Mouse (Mus musculus) forebrain, embryonic 15.5 days (tissue): ENCODE measurements around the gene Hist1h3a. TPM values are rescaled to one million over a fixed set of nuclear protein-coding genes. Genes with fewer than 3 reads are reported as not detected.

ENCODE experiments used
- ATAC-seq: fragments of 200-750 bp; cut with Nextera tagmentation; replicated peaks from 2 replicates; pipeline ENCODE4 v1.8.0; 2017; ENCODE audit warnings: mild to moderate bottlenecking, moderate TSS enrichment, moderate library complexity
- H3K27ac ChIP-seq: fragments of 300-500 bp; sonication (generic); replicated peaks from 2 replicates; pipeline ENCODE4 v1.5.1; 2015; ENCODE audit warnings: mild to moderate bottlenecking, inconsistent platforms
- H3K27me3 ChIP-seq: fragments of 300-500 bp; sonication (generic); 2 replicates; pipeline ENCODE4 v1.6.1; 2015; ENCODE audit warnings: inconsistent platforms
- H3K36me3 ChIP-seq: fragments of 300-500 bp; sonication (generic); 2 replicates; pipeline ENCODE4 v1.6.1; 2015; ENCODE audit warnings: mild to moderate bottlenecking, inconsistent platforms
- H3K4me1 ChIP-seq: fragments of 300-500 bp; sonication (generic); 2 replicates; pipeline ENCODE4 v1.6.1; 2015; ENCODE audit warnings: inconsistent platforms
- H3K4me2 ChIP-seq: fragments of 300-500 bp; sonication (generic); replicated peaks from 2 replicates; pipeline ENCODE4 v1.6.1; 2015; ENCODE audit warnings: mild to moderate bottlenecking, inconsistent platforms
- H3K4me3 ChIP-seq: fragments of 300-500 bp; sonication (generic); 2 replicates; pipeline ENCODE4 v1.5.1; 2015; ENCODE audit warnings: mild to moderate bottlenecking, inconsistent platforms
- H3K9ac ChIP-seq: fragments of 300-500 bp; sonication (generic); replicated peaks from 2 replicates; pipeline ENCODE4 v1.6.1; 2015; ENCODE audit warnings: mild to moderate bottlenecking, inconsistent platforms
- H3K9me3 ChIP-seq: fragments of 300-500 bp; sonication (generic); 2 replicates; pipeline ENCODE4 v1.6.1; 2016; ENCODE audit warnings: inconsistent platforms
- WGBS: fragments of 180-500 bp; shearing (Covaris S2); methylation state at CpG from one replicate; pipeline ENCODE4 v1.1.7; 2015; ENCODE audit warnings: mixed read lengths; 5-methylcytosine and 5-hydroxymethylcytosine counted together
- polyA plus RNA-seq: library from polyadenylated mRNA; unstranded; fragments of >200 nt; fragmentation: Nextera tagmentation; extraction: Ambion mirVana; gene quantifications from 2 replicates; pipeline ENCODE4 v1.2.1, GENCODE M21; 2015

Hist1h3a gene
- polyA plus RNA-seq, 1 experiment from 2014 or later, result 2.7 TPM

GRCm38 (mm10) chr13:23765172-23765513 lies 3.0 kb upstream of the Hist1h3a start:
- no peaks in the 10 kb centered on the region for H3K27me3 ChIP-seq
- H3K9me3 ChIP-seq, result no peaks in the 10 kb centered on the region

GRCm38 (mm10) chr13:23764324-23765171 lies 2.4 kb upstream of the Hist1h3a start:
- H3K4me3 ChIP-seq, result peak overlapping the region; percentile 58
- H3K9me3 ChIP-seq, result no peaks in the 10 kb centered on the region
- H3K27ac ChIP-seq, result peak overlapping the region; percentile 92
- no peaks in the 10 kb centered on the region for H3K27me3 ChIP-seq
- H3K4me2 ChIP-seq, result peak overlapping the region; percentile 81
- peaks cover 36% of the 10 kb centered on the region for H3K4me1 ChIP-seq
- H3K9ac ChIP-seq, result peak overlapping the region; percentile 72
- 31% methylated on average over 12 of the region's 12 CpGs for WGBS
- ATAC-seq, result no peak
- no peaks in the 10 kb centered on the region for H3K36me3 ChIP-seq

More at GRCm38 (mm10) chr13:23765172-23765513, 3.0 kb upstream of the Hist1h3a start:
- H3K4me1 ChIP-seq, result peaks cover 31% of the 10 kb centered on the region
- 77% methylated on average over 1 of the region's 1 CpGs for WGBS
- H3K4me2 ChIP-seq, result no peak overlapping the region
- H3K36me3 ChIP-seq, result no peaks in the 10 kb centered on the region
- H3K9ac ChIP-seq, result no peak overlapping the region
- no peak overlapping the region for H3K27ac ChIP-seq
- no peak for ATAC-seq
- H3K4me3 ChIP-seq, result no peak overlapping the region

- ATAC-seq, result peak; percentile 72
- H3K9me3 ChIP-seq, result no peaks in the 10 kb centered on the region
- peak within 1 kb of the TSS; percentile 81 for H3K4me2 ChIP-seq
- WGBS, result 2% methylated on average over 34 of the region's 34 CpGs
- H3K4me1 ChIP-seq, result peaks cover 36% of the 10 kb centered on the region
- H3K9ac ChIP-seq, result peak within 1 kb of the TSS; percentile 72
- H3K27ac ChIP-seq, result peak within 1 kb of the TSS; percentile 92
- no peaks in the 10 kb centered on the region for H3K27me3 ChIP-seq
- H3K36me3 ChIP-seq, result no peaks in the 10 kb centered on the region
- peak within 1 kb of the TSS; percentile 58 for H3K4me3 ChIP-seq
These were observed 1.6 kb upstream of the Hist1h3a start, which contains the start of gene Hist1h1a for GRCm38 (mm10) chr13:23763586-23764323. Gene Hist1h1a, plus strand, starts transcription at chr13:23763666.

GRCm38 (mm10) chr13:23763242-23763585 lies 1.0 kb upstream of the Hist1h3a start:
- H3K9ac ChIP-seq, result peak overlapping the region; percentile 72

GRCm38 (mm10) chr13:23760972-23761864 lies 968 bp downstream of the Hist1h3a start, which contains the start of gene Hist1h4a:
Gene Hist1h4a, minus strand, starts transcription at chr13:23761230.
- H3K9me3 ChIP-seq, result no peaks in the 10 kb centered on the region
- ATAC-seq, result peak; percentile 71
- peak within 1 kb of the TSS; percentile 81 for H3K4me2 ChIP-seq
- H3K27me3 ChIP-seq, result no peaks in the 10 kb centered on the region
- H3K4me1 ChIP-seq, result peaks cover 45% of the 10 kb centered on the region
- H3K4me3 ChIP-seq, result peak within 1 kb of the TSS; percentile 58
- no peaks in the 10 kb centered on the region for H3K36me3 ChIP-seq
- peak within 1 kb of the TSS; percentile 92 for H3K27ac ChIP-seq
- peak within 1 kb of the TSS; percentile 53 for H3K9ac ChIP-seq
- under 1% methylated on average over 70 of the region's 72 CpGs for WGBS

More at GRCm38 (mm10) chr13:23763242-23763585, 1.0 kb upstream of the Hist1h3a start:
- Histone ChIP-seq H3K36me3 (no peaks in the 10 kb centered on the region), H3K27ac (peak overlapping the region; percentile 92), H3K4me1 (peaks cover 36% of the 10 kb centered on the region), H3K4me2 (peak overlapping the region; percentile 81), H3K27me3 (no peaks in the 10 kb centered on the region), H3K9me3 (no peaks in the 10 kb centered on the region), H3K4me3 (peak overlapping the region; percentile 58)
- no peak for ATAC-seq
- under 1% methylated on average over 10 of the region's 10 CpGs for WGBS

- Histone ChIP-seq H3K36me3 (no peaks in the 10 kb centered on the region), H3K4me3 (peak overlapping the region; percentile 58), H3K4me2 (peak overlapping the region; percentile 81), H3K9ac (peak overlapping the region; percentile 53), H3K27ac (peak overlapping the region; percentile 92), H3K9me3 (no peaks in the 10 kb centered on the region), H3K4me1 (peaks cover 48% of the 10 kb centered on the region), H3K27me3 (no peaks in the 10 kb centered on the region)
- WGBS, result 2% methylated on average over 22 of the region's 27 CpGs
- peak; percentile 12 for ATAC-seq
These were observed 1.8 kb downstream of the Hist1h3a start for GRCm38 (mm10) chr13:23760240-23760971.

- no peaks in the 10 kb centered on the region for H3K9me3 ChIP-seq
- no peak for ATAC-seq
- 74% methylated on average over 1 of the region's 1 CpGs for WGBS
- no peak overlapping the region for H3K9ac ChIP-seq
- peak overlapping the region; percentile 92 for H3K27ac ChIP-seq
- H3K4me3 ChIP-seq, result peak overlapping the region; percentile 58
- no peaks in the 10 kb centered on the region for H3K27me3 ChIP-seq
- peak overlapping the region; percentile 81 for H3K4me2 ChIP-seq
- H3K36me3 ChIP-seq, result no peaks in the 10 kb centered on the region
- H3K4me1 ChIP-seq, result peaks cover 48% of the 10 kb centered on the region
These were observed 2.3 kb downstream of the Hist1h3a start for GRCm38 (mm10) chr13:23759916-23760239.

- Histone ChIP-seq H3K9me3 (no peaks in the 10 kb centered on the region), H3K36me3 (no peaks in the 10 kb centered on the region), H3K27ac (no peak overlapping the region), H3K4me2 (no peak overlapping the region), H3K27me3 (no peaks in the 10 kb centered on the region), H3K4me3 (no peak overlapping the region), H3K4me1 (peaks cover 45% of the 10 kb centered on the region), H3K9ac (no peak overlapping the region)
- ATAC-seq, result no peak
- 76% methylated on average over 3 of the region's 3 CpGs for WGBS
These were observed 2.9 kb downstream of the Hist1h3a start for GRCm38 (mm10) chr13:23759251-23759771.

GRCm38 (mm10) chr13:23757921-23758320 lies 4.3 kb downstream of the Hist1h3a start:
- 43% methylated on average over 3 of the region's 3 CpGs for WGBS
- H3K27ac ChIP-seq, result no peak overlapping the region; the same call in 1 of the 2 replicates
- H3K9ac ChIP-seq, result no peak overlapping the region
- no peaks in the 10 kb centered on the region for H3K36me3 ChIP-seq
- H3K4me2 ChIP-seq, result no peak overlapping the region
- H3K4me3 ChIP-seq, result no peak overlapping the region
- H3K9me3 ChIP-seq, result no peaks in the 10 kb centered on the region
- peaks cover 39% of the 10 kb centered on the region for H3K4me1 ChIP-seq
- H3K27me3 ChIP-seq, result no peaks in the 10 kb centered on the region
- no peak for ATAC-seq

- peak overlapping the region; percentile 48 for H3K9ac ChIP-seq
- peak overlapping the region; percentile 90 for H3K27ac ChIP-seq
- H3K9me3 ChIP-seq, result no peaks in the 10 kb centered on the region
- peak overlapping the region; percentile 42 for H3K4me3 ChIP-seq
- peak overlapping the region; percentile 63 for H3K4me2 ChIP-seq
- no peaks in the 10 kb centered on the region for H3K27me3 ChIP-seq
- WGBS, result under 1% methylated on average over 22 of the region's 23 CpGs
- H3K36me3 ChIP-seq, result no peaks in the 10 kb centered on the region
- peaks cover 37% of the 10 kb centered on the region for H3K4me1 ChIP-seq
- peak; percentile 0; the same call in 1 of the 2 replicates for ATAC-seq
These were observed 4.9 kb downstream of the Hist1h3a start for GRCm38 (mm10) chr13:23757211-23757773.
